Mouse (Mus musculus) forebrain, postnatal 0 days (tissue): ENCODE data around the gene Fuk. TPM values are rescaled to one million over a fixed set of nuclear protein-coding genes. Genes with fewer than 3 reads are reported as not detected.
"Not testable (repeated sequence)": the region's sequence is repeated elsewhere in the genome, so short reads cannot be mapped to it uniquely, and the experiment has no call there.

Source experiments
- ATAC-seq: fragments of 200-750 bp; cut with Nextera tagmentation; 2 replicates; pipeline ENCODE4 v1.8.0; 2017; ENCODE audit warnings: mild to moderate bottlenecking, moderate library complexity
- DNase-seq: peaks from one replicate; pipeline ENCODE4 v3.0.0-alpha.2; 2015
- H3K27ac ChIP-seq: fragments of 300-500 bp; sonication (generic); 2 replicates; pipeline ENCODE4 v1.5.1; 2014; ENCODE audit warnings: low read depth, mild to moderate bottlenecking, antibody characterized with exemption, low read length, moderate library complexity, mixed read lengths
- H3K27me3 ChIP-seq: fragments of 300-500 bp; sonication (generic); 2 replicates; pipeline ENCODE4 v1.6.1; 2014; ENCODE audit warnings: mild to moderate bottlenecking, low read length, mixed read lengths; ENCODE audit not compliant: insufficient read depth
- H3K36me3 ChIP-seq: fragments of 300-500 bp; sonication (generic); 2 replicates; pipeline ENCODE4 v1.6.1; 2014; ENCODE audit warnings: mild to moderate bottlenecking, moderate library complexity; ENCODE audit not compliant: insufficient read depth
- H3K4me1 ChIP-seq: fragments of 300-500 bp; sonication (generic); 2 replicates; pipeline ENCODE4 v1.6.1; 2014; ENCODE audit warnings: antibody characterized with exemption; ENCODE audit not compliant: insufficient read depth
- H3K4me2 ChIP-seq: fragments of 300-500 bp; sonication (generic); 2 replicates; pipeline ENCODE4 v1.6.1; 2014; ENCODE audit warnings: low read depth, mild to moderate bottlenecking, moderate library complexity
- H3K4me3 ChIP-seq: fragments of 300-500 bp; sonication (generic); 2 replicates; pipeline ENCODE4 v1.5.1; 2014; ENCODE audit warnings: low read depth, low read length, mixed read lengths
- H3K9ac ChIP-seq: fragments of 300-500 bp; sonication (generic); 2 replicates; pipeline ENCODE4 v1.6.1; 2014; ENCODE audit warnings: mild to moderate bottlenecking
- H3K9me3 ChIP-seq: fragments of 300-500 bp; sonication (generic); 2 replicates; pipeline ENCODE4 v1.6.1; 2016; ENCODE audit warnings: low read length
- CTCF ChIP-seq: sonication (generic); IDR thresholded peaks from 2 replicates; pipeline ENCODE4 v1.5.1; 2016; ENCODE audit warnings: antibody characterized with exemption, control low read depth, low read depth
- WGBS: fragments of 180-500 bp; shearing (Covaris S2); extraction: QIAGEN DNeasy Blood & Tissue Kit; methylation state at CpG from one replicate; pipeline ENCODE4 v1.1.7; 2014; 5-methylcytosine and 5-hydroxymethylcytosine counted together
- polyA plus RNA-seq: library from polyadenylated mRNA; unstranded; fragments of >200 nt; fragmentation: Nextera tagmentation; extraction: Ambion mirVana; gene quantifications from 2 replicates; pipeline ENCODE4 v1.2.1, GENCODE M21; 2015
- total RNA-seq: library from RNA; depleted of rRNA; stranded (reverse); fragments of >200 nt; gene quantifications from 2 replicates; pipeline ENCODE4 v1.2.3, GENCODE M21; 2014

Gene Fuk
- total and polyA plus RNA-seq, 2 experiments from 2014 or later: 4.5 to 12.4 TPM

- peak; percentile 67 for ATAC-seq
- 52% methylated on average over 6 of the region's 6 CpGs for WGBS
- H3K4me1 ChIP-seq: no peaks in the 10 kb centered on the region
- no peaks in the 10 kb centered on the region for H3K27me3 ChIP-seq
- no peaks in the 10 kb centered on the region for H3K9me3 ChIP-seq
- no peak overlapping the region for H3K4me2 ChIP-seq
- DNase-seq: peak; percentile 34
- no peak overlapping the region for H3K9ac ChIP-seq
- TF ChIP-seq CTCF: no peak
- H3K27ac ChIP-seq: 0 out of 2 replicates have a peak overlapping the region, but pooled peaks have one; percentile 4
- H3K4me3 ChIP-seq: no peak overlapping the region
- no peaks in the 10 kb centered on the region for H3K36me3 ChIP-seq
These were observed 36.7 kb upstream of the Fuk start for GRCm38 (mm10) chr8:110938882-110939589.

- WGBS: 77% methylated on average over 12 of the region's 12 CpGs
- H3K4me3 ChIP-seq: no peak overlapping the region
- ATAC-seq (no peak), DNase-seq (peak; percentile 35)
- H3K9ac ChIP-seq: no peak overlapping the region
- no peak for TF ChIP-seq CTCF
- H3K9me3 ChIP-seq: no peaks in the 10 kb centered on the region
- no peaks in the 10 kb centered on the region for H3K27me3 ChIP-seq
- H3K4me2 ChIP-seq: no peak overlapping the region
- H3K27ac ChIP-seq: no peak overlapping the region
- no peaks in the 10 kb centered on the region for H3K4me1 ChIP-seq
- no peaks in the 10 kb centered on the region for H3K36me3 ChIP-seq
These were observed 33.9 kb upstream of the Fuk start for GRCm38 (mm10) chr8:110936217-110936616.

- H3K4me3 ChIP-seq: no peak overlapping the region
- H3K36me3 ChIP-seq: 0 out of 2 replicates have a peak, but pooled peaks cover 4% of the 10 kb centered on the region
- no peak overlapping the region for H3K4me2 ChIP-seq
- H3K9ac ChIP-seq: no peak overlapping the region
- no peak for TF ChIP-seq CTCF
- ATAC-seq: no peak
- WGBS: 94% methylated on average over 2 of the region's 2 CpGs
- H3K4me1 ChIP-seq: no peaks in the 10 kb centered on the region
- DNase-seq: no peak
- H3K27ac ChIP-seq: no peak overlapping the region
- no peaks in the 10 kb centered on the region for H3K27me3 ChIP-seq
- no peaks in the 10 kb centered on the region for H3K9me3 ChIP-seq
These were observed 31.0 kb upstream of the Fuk start for GRCm38 (mm10) chr8:110933272-110933671.

- Histone ChIP-seq H3K4me3 (no peak overlapping the region), H3K36me3 (0 out of 2 replicates have a peak, but pooled peaks cover 4% of the 10 kb centered on the region), H3K4me1 (no peaks in the 10 kb centered on the region), H3K27me3 (no peaks in the 10 kb centered on the region), H3K27ac (no peak overlapping the region), H3K9me3 (no peaks in the 10 kb centered on the region), H3K9ac (no peak overlapping the region), H3K4me2 (no peak overlapping the region)
- no peak for TF ChIP-seq CTCF
- WGBS: 95% methylated on average over 3 of the region's 3 CpGs
- no peak for DNase-seq
- no peak for ATAC-seq
These were observed 30.2 kb upstream of the Fuk start for GRCm38 (mm10) chr8:110932444-110932843.

GRCm38 (mm10) chr8:110931176-110931939 lies 29.1 kb upstream of the Fuk start:
- H3K27me3 ChIP-seq: no peaks in the 10 kb centered on the region
- no peak overlapping the region for H3K4me2 ChIP-seq
- DNase-seq: no peak
- H3K4me3 ChIP-seq: no peak overlapping the region
- no peaks in the 10 kb centered on the region for H3K4me1 ChIP-seq
- TF ChIP-seq CTCF: no peak
- H3K27ac ChIP-seq: no peak overlapping the region
- ATAC-seq: no peak; the same call in 1 of the 2 replicates
- 0 out of 2 replicates have a peak, but pooled peaks cover 4% of the 10 kb centered on the region for H3K36me3 ChIP-seq
- WGBS: 76% methylated on average over 12 of the region's 12 CpGs
- no peak overlapping the region for H3K9ac ChIP-seq
- no peaks in the 10 kb centered on the region for H3K9me3 ChIP-seq

- H3K27me3 ChIP-seq, H3K4me2 ChIP-seq, H3K36me3 ChIP-seq, ATAC-seq, H3K9me3 ChIP-seq, H3K4me3 ChIP-seq, H3K4me1 ChIP-seq, H3K27ac ChIP-seq, DNase-seq, H3K9ac ChIP-seq: not testable (repeated sequence)
- WGBS: 93% methylated on average over 8 of the region's 8 CpGs
These were observed 27.4 kb upstream of the Fuk start for GRCm38 (mm10) chr8:110929672-110930071.

GRCm38 (mm10) chr8:110929066-110929465 lies 26.8 kb upstream of the Fuk start:
- no peak for ATAC-seq
- Histone ChIP-seq H3K27ac (no peak overlapping the region), H3K4me3 (no peak overlapping the region), H3K4me2 (no peak overlapping the region), H3K9me3 (no peaks in the 10 kb centered on the region), H3K4me1 (no peaks in the 10 kb centered on the region), H3K27me3 (no peaks in the 10 kb centered on the region), H3K9ac (no peak overlapping the region), H3K36me3 (0 out of 2 replicates have a peak, but pooled peaks cover 4% of the 10 kb centered on the region)
- no peak for TF ChIP-seq CTCF
- no peak for DNase-seq
- 63% methylated on average over 5 of the region's 5 CpGs for WGBS
